Mouse (Mus musculus): Measurements from ENCODE around the gene Hba-x.

Gene Hba-x

GRCm38 (mm10) chr11:32320507-32321195, 44.5 kb downstream of the Hba-x start:
- CTCF ChIA-PET, result interaction anchor here (0.6 to 0.8 kb wide), 2 partner anchors 67 to 863 kb away, joined by 3 read pairs; no protein-coding TSS in a partner anchor

- CTCF ChIA-PET, result interaction anchor here (0.6 to 0.8 kb wide), 2 partner anchors 67 to 863 kb away, joined by 3 read pairs; no protein-coding TSS in a partner anchor
Observed at GRCm38 (mm10) chr11:32321196-32321565, 45.0 kb downstream of the Hba-x start.

GRCm38 (mm10) chr11:32324609-32325008, 48.4 kb downstream of the Hba-x start:
- CTCF ChIA-PET, result no interaction called here
